Mouse (Mus musculus) spleen, adult 12 weeks (tissue): ENCODE data around the gene Plxna1.

ENCODE experiments used
- DNase-seq: peaks from one replicate; pipeline ENCODE4 v3.0.0; 2022; ENCODE audit warnings: low spot score

The Plxna1 gene

DNA sequence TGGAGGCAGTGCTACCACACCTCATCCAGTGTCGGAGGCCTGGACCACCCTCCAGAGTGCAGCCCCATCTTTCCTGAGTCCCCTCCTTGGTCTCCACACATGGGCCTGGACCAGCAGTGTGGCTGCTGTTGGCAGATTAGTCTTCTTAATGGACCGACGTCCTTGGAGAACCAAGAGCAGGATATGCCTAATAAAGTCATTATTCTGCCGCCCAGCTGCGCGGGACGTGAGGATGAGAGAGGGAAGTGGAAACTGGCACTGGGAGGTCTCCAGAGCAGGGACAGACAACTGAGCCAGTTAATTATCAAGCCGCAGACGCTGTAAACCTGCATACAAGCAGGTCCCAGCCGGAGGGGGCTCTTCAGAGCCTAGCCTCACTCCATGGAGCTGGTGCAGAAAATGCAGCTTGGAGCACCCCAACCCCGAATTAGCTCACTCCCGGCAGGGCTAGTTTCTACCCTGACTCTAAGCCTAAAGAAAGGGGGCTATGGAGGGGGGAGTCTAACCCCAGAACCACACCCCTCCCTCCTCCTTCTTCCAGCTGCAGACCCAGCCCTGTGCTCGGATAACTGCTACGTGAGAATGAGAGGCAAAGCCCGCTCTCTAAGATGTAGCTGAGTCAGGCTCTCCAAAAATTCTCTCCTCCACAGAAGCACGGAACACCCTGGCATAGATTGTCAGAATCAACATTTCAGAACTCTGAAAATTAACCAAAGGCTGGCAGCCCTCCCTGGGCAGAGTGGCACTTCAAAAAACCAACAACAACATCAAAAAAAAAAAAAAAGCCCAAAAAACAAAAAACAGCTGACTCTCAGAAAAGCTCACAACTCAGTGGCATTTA is 80.7 kb downstream of the Plxna1 start:
- no peak for DNase-seq

DNA sequence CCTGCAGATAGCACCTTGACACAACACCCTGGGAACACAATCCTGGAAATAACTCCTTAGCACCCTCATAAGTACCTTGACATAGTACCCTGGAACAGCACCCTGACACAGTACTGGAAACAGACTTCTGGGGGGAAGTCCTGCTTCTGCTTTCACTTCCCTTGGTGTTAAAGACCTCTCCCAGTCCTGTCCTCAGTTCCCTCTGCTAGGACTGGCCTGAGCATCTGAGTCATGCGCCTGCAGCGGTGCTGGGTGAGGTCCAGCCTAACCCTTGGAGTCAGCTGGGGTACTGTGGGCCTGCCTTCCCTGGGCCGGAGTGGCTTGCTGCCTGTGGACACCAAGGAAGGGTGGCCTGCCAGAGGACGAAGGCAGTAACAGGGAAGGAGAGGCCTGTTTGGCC is 81.9 kb downstream of the Plxna1 start:
- no peak for DNase-seq

- no peak for DNase-seq
These were observed 90.5 kb downstream of the Plxna1 start for GRCm38 (mm10) chr6:89271731-89272475.

DNA sequence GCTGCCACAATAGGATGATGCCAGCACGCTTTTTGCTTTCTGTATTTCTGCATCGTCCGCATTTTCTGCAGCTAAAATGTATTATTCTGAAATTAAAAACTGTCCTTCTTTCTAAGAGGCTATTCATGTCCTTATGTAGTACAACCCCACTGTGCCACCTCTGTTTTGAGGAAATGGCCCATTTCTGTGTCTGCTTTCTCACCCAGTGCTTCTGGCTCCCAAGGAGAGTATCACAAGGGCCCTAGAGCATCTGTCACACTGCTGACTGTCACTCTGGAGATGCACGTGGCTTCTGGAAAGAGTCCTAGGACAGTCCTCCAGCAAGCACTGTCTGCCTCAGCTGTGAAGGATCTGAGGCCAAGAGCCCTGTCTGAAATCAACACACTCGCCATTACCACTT is 95.2 kb downstream of the Plxna1 start:
- DNase-seq, result no peak
